Mouse (Mus musculus) ES-Bruce4 (cell line): ENCODE results near the gene Zmym4.

Experiments used
- CTCF ChIP-seq: IDR thresholded peaks from one replicate; pipeline ENCODE4 v1.8.1; 2011; ENCODE audit warnings: low read depth, low read length
- POLR2A ChIP-seq: IDR thresholded peaks from one replicate; pipeline ENCODE4 v1.8.1; 2011; ENCODE audit warnings: low read length; ENCODE audit not compliant: insufficient read depth

DNA sequence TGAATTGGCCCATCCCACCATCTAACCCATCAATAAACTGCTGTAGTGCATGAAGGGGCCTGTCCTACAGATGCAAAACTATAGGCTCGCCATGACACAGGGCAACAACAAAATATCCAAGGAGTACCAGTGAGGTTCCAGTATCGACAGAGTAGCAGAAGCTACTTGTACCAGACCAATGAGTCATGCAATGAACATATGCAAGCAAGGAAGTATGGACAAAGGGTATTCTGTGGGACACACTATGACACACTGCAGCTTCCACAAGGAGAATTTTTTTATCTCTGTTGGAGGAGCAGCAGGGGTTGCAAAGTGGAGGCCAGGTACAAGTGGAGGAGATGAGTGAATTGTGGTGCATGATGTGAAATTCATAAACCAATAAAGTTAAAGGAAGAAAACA is 9.7 kb downstream of the Zmym4 start:
- no peak for TF ChIP-seq CTCF
- TF ChIP-seq POLR2A = no peak
